Mouse (Mus musculus): Measurements from ENCODE around the gene Ackr3. TPM values are rescaled to one million over a fixed set of nuclear protein-coding genes. Genes with fewer than 3 reads are reported as not detected.

Ackr3 gene
- total and polyA plus RNA-seq, 3 experiments = 0.11 TPM; not detected in 2

GRCm38 (mm10) chr1:90206684-90207083, 2.9 kb downstream of the Ackr3 start:
- H3K9me3 ChIP-seq (replicated peaks) = peaks cover 84% of the 10 kb centered on the region
- DNase-seq (ENCODE audit: low spot score) = no peak
- no peaks in the 10 kb centered on the region for H3K36me3 ChIP-seq (replicated peaks)
- H3K27me3 ChIP-seq (ENCODE audit: insufficient read depth, low read length) = no peaks in the 10 kb centered on the region; the same call in 1 of the 2 replicates
- ATAC-seq (ENCODE audit: extremely low read depth, insufficient number of reproducible peaks, low FRiP score, poor library complexity, severe bottlenecking) = no peak
- no peaks in the 10 kb centered on the region for H3K4me1 ChIP-seq (ENCODE audit: insufficient read depth, low read depth, low read length)
- no peak overlapping the region for H3K4me3 ChIP-seq (ENCODE audit: low read depth, low read length)
- no peak for TF ChIP-seq GATA2 (IDR thresholded peaks at IDR 0.05; ENCODE audit: borderline replicate concordance, low read depth, low read length)
- no peak for TF ChIP-seq POLR2AphosphoS5 (IDR thresholded peaks at IDR 0.05; ENCODE audit: insufficient replicate concordance, low read depth, low read length)
- no peak for TF ChIP-seq CTCF (IDR thresholded peaks at IDR 0.05; ENCODE audit: low read depth, low read length)
- TF ChIP-seq TAL1 (conservative IDR thresholded peaks at IDR 0.05; ENCODE audit: low read depth, low read length) = no peak
- TF ChIP-seq GATA1 (IDR thresholded peaks at IDR 0.05; ENCODE audit: borderline replicate concordance, low read length) = no peak

GRCm38 (mm10) chr1:90207279-90207678, 3.5 kb downstream of the Ackr3 start:
- DNase-seq (ENCODE audit: low spot score) (no peak), ATAC-seq (ENCODE audit: extremely low read depth, insufficient number of reproducible peaks, low FRiP score, poor library complexity, severe bottlenecking) (no peak)
- peaks cover 84% of the 10 kb centered on the region for H3K9me3 ChIP-seq (replicated peaks)
- TF ChIP-seq CTCF (IDR thresholded peaks at IDR 0.05; ENCODE audit: low read depth, low read length) (no peak), POLR2AphosphoS5 (IDR thresholded peaks at IDR 0.05; ENCODE audit: insufficient replicate concordance, low read depth, low read length) (no peak), GATA1 (IDR thresholded peaks at IDR 0.05; ENCODE audit: borderline replicate concordance, low read length) (no peak)
- H3K36me3 ChIP-seq (replicated peaks) = no peaks in the 10 kb centered on the region
- H3K27me3 ChIP-seq (ENCODE audit: insufficient read depth, low read length) = no peaks in the 10 kb centered on the region; the same call in 1 of the 2 replicates
- H3K4me3 ChIP-seq (ENCODE audit: low read depth, low read length) = no peak overlapping the region
- H3K4me1 ChIP-seq (ENCODE audit: insufficient read depth, low read depth, low read length) = no peaks in the 10 kb centered on the region

GRCm38 (mm10) chr1:90207739-90208502, 4.1 kb downstream of the Ackr3 start:
- TF ChIP-seq CTCF (IDR thresholded peaks at IDR 0.05; ENCODE audit: low read depth, low read length) (no peak), TAL1 (conservative IDR thresholded peaks at IDR 0.05; ENCODE audit: low read depth, low read length) (no peak), GATA1 (IDR thresholded peaks at IDR 0.05; ENCODE audit: borderline replicate concordance, low read length) (no peak), POLR2AphosphoS5 (IDR thresholded peaks at IDR 0.05; ENCODE audit: insufficient replicate concordance, low read depth, low read length) (no peak), GATA2 (IDR thresholded peaks at IDR 0.05; ENCODE audit: borderline replicate concordance, low read depth, low read length) (no peak)
- peaks cover 84% of the 10 kb centered on the region for H3K9me3 ChIP-seq (replicated peaks)
- H3K27me3 ChIP-seq (ENCODE audit: insufficient read depth, low read length) = no peaks in the 10 kb centered on the region
- H3K4me3 ChIP-seq (ENCODE audit: low read depth, low read length) = no peak overlapping the region
- no peaks in the 10 kb centered on the region for H3K36me3 ChIP-seq (replicated peaks)
- H3K4me1 ChIP-seq (ENCODE audit: insufficient read depth, low read depth, low read length) = no peaks in the 10 kb centered on the region
- DNase-seq (ENCODE audit: low spot score) = no peak
- ATAC-seq (ENCODE audit: extremely low read depth, insufficient number of reproducible peaks, low FRiP score, poor library complexity, severe bottlenecking) = no peak

- Histone ChIP-seq H3K27me3 (ENCODE audit: insufficient read depth, low read length) (no peaks in the 10 kb centered on the region), H3K4me1 (ENCODE audit: insufficient read depth, low read depth, low read length) (no peaks in the 10 kb centered on the region), H3K36me3 (replicated peaks) (no peaks in the 10 kb centered on the region), H3K9me3 (replicated peaks) (peaks cover 85% of the 10 kb centered on the region), H3K4me3 (ENCODE audit: low read depth, low read length) (no peak overlapping the region)
- DNase-seq (ENCODE audit: low spot score) (no peak), ATAC-seq (ENCODE audit: extremely low read depth, insufficient number of reproducible peaks, low FRiP score, poor library complexity, severe bottlenecking) (no peak)
- no peak for TF ChIP-seq CTCF (IDR thresholded peaks at IDR 0.05; ENCODE audit: low read depth, low read length)
- TF ChIP-seq TAL1 (conservative IDR thresholded peaks at IDR 0.05; ENCODE audit: low read depth, low read length) = no peak
- no peak for TF ChIP-seq GATA1 (IDR thresholded peaks at IDR 0.05; ENCODE audit: borderline replicate concordance, low read length)
- no peak for TF ChIP-seq GATA2 (IDR thresholded peaks at IDR 0.05; ENCODE audit: borderline replicate concordance, low read depth, low read length)
These were observed 4.7 kb downstream of the Ackr3 start for GRCm38 (mm10) chr1:90208503-90208860.

- TF ChIP-seq GATA1 (IDR thresholded peaks at IDR 0.05; ENCODE audit: borderline replicate concordance, low read length) = no peak
- no peak for TF ChIP-seq CTCF (IDR thresholded peaks at IDR 0.05; ENCODE audit: low read depth, low read length)
- no peak for TF ChIP-seq POLR2AphosphoS5 (IDR thresholded peaks at IDR 0.05; ENCODE audit: insufficient replicate concordance, low read depth, low read length)
- no peak for TF ChIP-seq GATA2 (IDR thresholded peaks at IDR 0.05; ENCODE audit: borderline replicate concordance, low read depth, low read length)
- TF ChIP-seq TAL1 (conservative IDR thresholded peaks at IDR 0.05; ENCODE audit: low read depth, low read length) = no peak
- H3K4me3 ChIP-seq (ENCODE audit: low read depth, low read length) = no peak overlapping the region
- no peaks in the 10 kb centered on the region for H3K4me1 ChIP-seq (ENCODE audit: insufficient read depth, low read depth, low read length)
- H3K36me3 ChIP-seq (replicated peaks) = no peaks in the 10 kb centered on the region
- peaks cover 85% of the 10 kb centered on the region for H3K9me3 ChIP-seq (replicated peaks)
- H3K27me3 ChIP-seq (ENCODE audit: insufficient read depth, low read length) = peaks cover 2% of the 10 kb centered on the region; the same call in 1 of the 2 replicates
- no peak for ATAC-seq (ENCODE audit: extremely low read depth, insufficient number of reproducible peaks, low FRiP score, poor library complexity, severe bottlenecking)
- DNase-seq (ENCODE audit: low spot score) = no peak
These were observed 5.3 kb downstream of the Ackr3 start for GRCm38 (mm10) chr1:90209069-90209468.

- H3K27me3 ChIP-seq (ENCODE audit: insufficient read depth, low read length) = peaks cover 2% of the 10 kb centered on the region; the same call in 1 of the 2 replicates
- H3K4me3 ChIP-seq (ENCODE audit: low read depth, low read length) = no peak overlapping the region
- ATAC-seq (ENCODE audit: extremely low read depth, insufficient number of reproducible peaks, low FRiP score, poor library complexity, severe bottlenecking) = no peak
- DNase-seq (ENCODE audit: low spot score) = no peak
- TF ChIP-seq TAL1 (conservative IDR thresholded peaks at IDR 0.05; ENCODE audit: low read depth, low read length) (no peak), GATA1 (IDR thresholded peaks at IDR 0.05; ENCODE audit: borderline replicate concordance, low read length) (no peak), POLR2AphosphoS5 (IDR thresholded peaks at IDR 0.05; ENCODE audit: insufficient replicate concordance, low read depth, low read length) (no peak), CTCF (IDR thresholded peaks at IDR 0.05; ENCODE audit: low read depth, low read length) (no peak), GATA2 (IDR thresholded peaks at IDR 0.05; ENCODE audit: borderline replicate concordance, low read depth, low read length) (no peak)
- no peaks in the 10 kb centered on the region for H3K36me3 ChIP-seq (replicated peaks)
- H3K4me1 ChIP-seq (ENCODE audit: insufficient read depth, low read depth, low read length) = no peaks in the 10 kb centered on the region
- peaks cover 87% of the 10 kb centered on the region for H3K9me3 ChIP-seq (replicated peaks)
These were observed 6.0 kb downstream of the Ackr3 start for GRCm38 (mm10) chr1:90209741-90210140.

All from G1E (cell line).